Mouse (Mus musculus): ENCODE measurements at regions not wholly inside any gene's neighbourhood (a gene's known extent, or its start where the extent isn't known, plus 50 kb on each side); places are given as distances from the start of the nearest gene placed in this dataset.

GRCm38 (mm10) chr8:102845362-102845761 lies 59.9 kb upstream of the Cdh11 start:
- no peak for DNase-seq
- intact Hi-C loops (cut with DNase I) = no loop called here

DNA sequence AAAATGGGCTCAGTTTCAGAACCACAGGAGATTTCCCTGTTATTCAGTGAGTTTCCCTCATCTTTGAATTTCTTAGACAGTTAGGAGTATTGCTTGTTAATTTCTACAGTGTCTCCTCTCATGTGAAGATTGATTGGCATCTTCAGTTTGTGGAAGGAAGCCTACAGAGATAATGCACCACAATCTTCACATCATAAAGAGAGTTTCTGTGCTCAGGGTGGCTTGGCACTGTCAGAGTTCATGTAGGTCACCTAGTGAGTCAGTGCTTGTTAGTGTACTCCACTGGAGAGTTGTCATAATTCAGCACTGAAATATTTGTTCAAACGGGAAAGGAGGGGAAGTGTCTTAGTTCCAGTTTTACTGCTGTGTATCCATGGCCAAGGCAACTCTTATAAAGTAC lies 74.6 kb upstream of the Cdh11 start:
- intact Hi-C loops (cut with DNase I) = no loop called here
- DNase-seq = no peak

DNA sequence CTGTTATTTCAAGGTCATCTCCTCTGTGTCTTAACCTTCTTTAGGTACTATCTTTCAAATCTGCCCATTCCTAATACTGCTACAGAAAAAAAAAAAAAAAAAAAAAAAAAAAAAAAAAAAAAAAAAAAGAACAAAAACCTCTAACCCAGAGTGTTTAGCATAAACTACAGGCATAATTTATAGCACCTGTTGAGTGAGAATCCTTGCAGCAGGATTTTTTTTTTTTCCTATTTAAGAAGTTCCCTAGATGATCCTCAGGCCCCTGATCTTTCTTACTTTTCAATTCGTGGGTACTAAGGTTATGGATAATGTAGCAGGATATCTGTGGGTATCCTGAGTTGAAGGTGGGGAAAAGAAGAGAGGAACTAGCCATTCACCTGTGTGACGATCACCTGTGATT lies 114.1 kb upstream of the Cdh11 start:
- no peak for DNase-seq
- intact Hi-C loops (cut with DNase I) = no loop called here

GRCm38 (mm10) chr8:102900662-102901061 lies 115.2 kb upstream of the Cdh11 start:
- intact Hi-C loops (cut with DNase I) = no loop called here
- DNase-seq = no peak

DNA sequence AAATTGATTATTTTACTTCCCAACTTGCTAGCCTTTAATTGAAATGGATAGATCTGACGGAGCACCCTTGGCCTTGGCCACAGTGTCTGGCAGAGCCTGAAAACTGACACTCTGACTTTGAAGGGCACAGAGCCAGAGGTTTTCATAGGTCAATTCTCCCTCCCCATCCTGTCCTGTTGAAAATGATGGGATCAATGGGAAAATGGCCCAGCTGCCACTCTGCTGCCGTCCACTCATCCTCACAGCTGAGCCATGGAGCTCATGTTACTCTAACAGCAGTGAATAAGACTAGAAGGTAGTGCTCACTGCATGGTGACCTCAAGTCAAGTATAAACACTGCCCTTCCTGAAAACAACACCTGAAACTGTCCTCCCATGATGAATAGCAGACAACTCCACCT lies 122.0 kb upstream of the Cdh11 start:
- intact Hi-C loops (cut with DNase I) = no loop called here
- DNase-seq = no peak

DNA sequence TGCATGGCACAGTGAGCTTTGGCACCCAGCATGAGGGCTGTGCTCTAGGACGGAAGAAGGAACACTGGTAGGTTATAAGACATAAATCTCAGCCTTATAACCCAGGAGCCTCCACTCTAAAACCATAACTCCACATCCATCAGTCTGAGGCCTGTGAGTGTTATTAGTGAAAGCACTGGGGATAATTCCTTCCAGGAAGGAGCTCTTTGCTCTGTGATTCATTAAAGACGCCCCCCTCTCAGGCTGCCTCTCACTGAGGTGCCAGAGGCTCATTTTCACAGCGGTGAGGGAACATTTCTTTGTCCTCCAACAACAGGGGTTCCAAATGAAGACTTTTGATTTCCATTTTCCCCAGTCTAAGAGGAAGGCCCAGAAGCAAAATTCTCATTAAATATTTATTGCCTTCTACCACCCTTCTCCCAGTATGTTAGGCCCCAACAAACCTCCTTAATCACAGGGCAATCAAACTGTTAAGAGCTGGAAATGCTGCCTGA lies 145.9 kb upstream of the Cdh11 start:
- DNase-seq = no peak
- intact Hi-C loops (cut with DNase I) = no loop called here

DNA sequence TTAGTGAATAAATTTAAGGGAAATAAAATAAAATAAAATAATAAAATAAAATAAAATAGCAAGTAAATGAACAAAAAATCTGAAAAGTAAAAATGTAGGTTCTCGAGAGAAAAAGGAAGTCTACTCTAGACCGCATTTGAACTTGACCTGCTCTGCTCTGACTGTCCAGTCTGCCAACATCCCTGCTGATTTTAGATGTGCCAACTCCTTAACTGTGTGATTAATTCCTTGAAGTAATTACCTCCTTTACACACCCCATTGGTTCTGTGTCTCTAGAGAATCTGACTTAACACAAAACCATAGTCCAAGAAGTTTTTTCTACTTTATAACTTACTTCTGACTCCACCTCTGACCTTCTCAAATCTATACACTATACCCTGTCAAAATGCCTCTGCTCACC lies 153.3 kb upstream of the Cdh11 start:
- no peak for DNase-seq
- intact Hi-C loops (cut with DNase I) = no loop called here

- no peak for DNase-seq
- intact Hi-C loops (cut with DNase I) = no loop called here
Observed at GRCm38 (mm10) chr8:102945546-102945945, 160.1 kb upstream of the Cdh11 start.

GRCm38 (mm10) chr8:102978161-102978581 lies 192.7 kb upstream of the Cdh11 start:
- intact Hi-C loops (cut with DNase I) = no loop called here
- no peak for DNase-seq

DNA sequence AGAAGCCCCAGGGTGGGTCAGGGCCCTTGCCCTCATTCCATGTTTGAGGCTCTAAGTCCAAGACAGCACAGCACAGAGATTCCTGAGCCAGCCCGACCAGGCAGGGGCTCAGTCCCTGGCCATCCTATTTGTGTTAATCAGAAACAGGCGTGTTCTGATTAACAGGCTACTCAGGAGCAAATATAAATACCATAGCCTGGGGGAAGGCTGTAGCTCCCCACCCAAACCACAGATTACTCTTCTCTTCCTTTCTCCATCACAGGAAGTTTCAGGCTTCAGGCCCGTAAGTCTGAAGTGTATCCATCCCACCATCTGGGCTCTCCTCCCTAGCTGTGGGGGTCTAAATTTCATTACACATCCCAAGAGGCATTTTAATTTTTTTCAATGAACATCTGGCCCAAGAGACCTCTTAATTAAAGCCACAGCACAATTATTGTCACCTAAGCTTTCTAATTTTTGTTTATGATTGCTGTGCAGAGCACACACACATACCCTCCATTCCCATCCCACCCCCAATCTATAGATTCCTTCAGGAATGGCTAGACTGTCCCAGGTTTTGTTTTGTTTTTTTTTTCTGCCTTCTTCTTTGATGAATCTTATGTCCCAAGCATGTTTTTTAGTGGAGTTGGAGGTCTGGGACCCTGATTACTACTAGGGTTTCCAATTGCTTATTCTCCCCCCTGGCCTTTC lies 197.9 kb upstream of the Cdh11 start:
- intact Hi-C loops (cut with DNase I) = no loop called here
- DNase-seq = no peak

DNA sequence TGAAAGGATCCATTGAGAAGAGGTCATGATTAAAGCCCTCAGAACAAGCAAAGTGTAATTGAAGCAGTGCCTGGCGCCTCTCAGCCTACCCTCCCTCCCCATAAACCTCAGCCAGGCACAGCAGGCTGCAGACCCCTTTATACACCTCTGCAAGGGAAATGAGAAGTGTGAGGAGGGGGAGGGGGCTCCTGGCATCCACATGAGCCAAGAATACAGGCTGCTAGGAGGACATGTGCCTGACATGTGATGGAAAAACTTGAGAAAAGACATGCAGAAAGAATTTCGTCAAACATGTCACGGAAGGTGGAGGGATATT lies 198.4 kb upstream of the Cdh11 start:
- no peak for DNase-seq
- intact Hi-C loops (cut with DNase I) = no loop called here

DNA sequence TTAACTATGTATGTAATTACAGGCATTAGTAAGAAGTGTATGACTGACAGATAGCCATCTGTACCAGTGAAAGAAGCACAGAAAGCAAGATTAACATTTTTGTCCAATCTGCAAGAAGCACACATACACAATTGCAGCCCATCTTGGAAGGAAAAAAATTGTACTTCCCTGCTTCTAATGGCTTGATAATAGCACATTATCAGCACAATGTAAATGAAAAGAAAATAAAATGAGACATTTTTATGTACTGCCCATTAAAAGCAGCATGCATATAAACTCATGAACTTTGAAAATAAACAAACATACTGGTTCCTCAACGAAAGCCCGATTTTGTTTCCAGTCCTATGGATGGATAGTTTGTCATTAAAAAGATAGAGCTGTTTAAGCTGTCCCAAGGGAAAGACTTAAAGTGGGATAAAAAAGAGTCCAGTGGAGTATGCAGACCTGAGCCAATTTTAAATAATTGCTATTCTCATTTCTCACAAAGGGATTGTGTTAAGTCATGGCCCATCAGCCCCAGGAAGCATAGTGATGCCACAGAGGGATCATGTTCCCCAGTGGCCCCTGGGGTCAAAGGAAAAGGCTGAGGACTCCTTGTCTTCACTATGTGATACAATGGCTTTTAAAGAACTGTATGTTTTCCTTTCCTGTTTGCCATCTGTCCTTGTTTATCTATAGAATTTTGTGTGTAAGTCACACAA lies 222.0 kb upstream of the Cdh11 start:
- DNase-seq = no peak
- intact Hi-C loops (cut with DNase I) = no loop called here

GRCm38 (mm10) chr8:103019121-103019520 lies 233.7 kb upstream of the Cdh11 start:
- intact Hi-C loops (cut with DNase I) = no loop called here
- DNase-seq = peak; percentile 5 to 20

DNA sequence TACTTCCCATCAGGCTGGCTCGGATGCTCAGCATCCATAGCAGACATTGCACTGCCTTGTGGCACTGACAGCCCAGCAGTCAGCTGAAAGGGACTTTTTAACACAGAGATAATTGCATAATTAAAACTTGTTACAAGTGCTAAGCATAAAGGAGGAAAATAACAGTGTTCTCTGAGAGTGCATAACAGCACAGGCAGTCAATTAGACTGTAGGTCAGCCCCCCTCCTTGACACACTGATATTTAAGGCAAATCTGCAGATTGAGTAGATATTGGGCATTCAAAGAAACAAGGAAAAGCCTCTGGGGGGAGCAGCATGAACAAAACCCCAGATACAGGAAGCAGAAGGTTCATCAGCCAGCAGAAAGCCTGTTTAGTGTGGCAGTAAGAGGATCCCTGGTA lies 237.8 kb upstream of the Cdh11 start:
- no peak for DNase-seq
- intact Hi-C loops (cut with DNase I) = no loop called here

DNA sequence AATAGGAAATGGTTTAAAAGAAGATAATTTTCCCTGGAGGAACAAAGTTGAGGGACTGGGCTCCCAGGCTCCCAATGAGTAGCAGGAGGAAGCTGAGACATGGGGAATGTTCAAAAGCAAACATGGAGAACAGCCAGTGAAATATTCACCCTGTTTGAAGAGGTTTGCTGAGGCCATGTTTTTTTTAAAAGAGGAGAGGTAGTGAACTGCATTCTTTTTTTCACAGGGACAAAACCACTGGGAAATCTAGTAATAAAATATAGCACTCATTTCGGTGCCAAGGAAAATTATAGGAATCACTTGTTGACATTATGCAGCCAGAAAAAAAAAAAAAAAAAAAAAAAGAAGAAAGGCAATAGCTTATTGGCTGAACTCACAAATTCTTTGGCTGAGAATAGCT lies 246.3 kb upstream of the Cdh11 start:
- DNase-seq = no peak
- intact Hi-C loops (cut with DNase I) = no loop called here

DNA sequence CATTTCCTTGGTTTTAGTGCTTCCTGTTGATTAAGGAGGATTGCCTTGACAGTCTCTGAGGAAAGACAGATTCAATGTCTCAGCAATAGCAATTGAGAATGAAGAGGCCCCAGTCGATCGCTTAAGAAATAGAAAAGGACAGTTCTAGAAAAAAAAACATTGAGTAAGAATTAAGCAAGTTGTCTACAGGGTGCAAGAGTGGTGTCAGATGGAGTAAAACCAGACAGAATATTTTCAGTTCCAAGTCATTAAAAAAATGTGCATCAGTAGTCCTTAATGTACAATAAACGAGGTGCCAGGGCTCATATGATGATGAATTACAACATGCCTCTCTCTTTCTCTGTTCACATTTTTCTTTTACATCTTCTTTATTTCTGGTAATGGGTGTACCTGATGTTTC lies 248.5 kb upstream of the Cdh11 start:
- no peak for DNase-seq
- intact Hi-C loops (cut with DNase I) = no loop called here

DNA sequence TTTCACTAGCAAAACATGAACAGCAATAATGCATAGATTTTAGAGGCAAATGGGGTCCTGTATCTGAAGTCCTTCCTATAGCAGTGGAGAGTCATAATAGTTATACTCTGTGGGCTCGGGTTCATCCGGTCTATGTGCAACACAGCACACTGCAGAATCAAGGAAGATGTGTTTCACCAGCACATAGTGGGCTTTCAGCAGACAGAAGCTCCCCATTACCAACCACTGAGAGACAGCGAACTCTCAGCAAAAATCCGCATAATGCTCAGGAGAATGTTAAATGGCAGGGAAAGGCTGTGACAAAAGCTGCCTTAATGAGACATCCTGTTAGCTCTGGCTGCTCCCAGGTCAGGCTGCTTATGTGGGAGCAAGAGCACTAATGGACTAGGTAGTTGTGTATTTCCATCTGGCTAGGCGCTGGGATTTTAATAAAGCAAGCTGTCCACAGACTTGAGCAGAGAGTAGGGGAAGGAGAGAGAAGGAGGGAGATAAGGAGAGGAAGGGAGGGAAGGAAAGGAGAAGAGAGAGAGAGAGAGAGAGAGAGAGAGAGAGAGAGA lies 286.7 kb upstream of the Cdh11 start:
- no peak for DNase-seq
- intact Hi-C loops (cut with DNase I) = no loop called here

DNA sequence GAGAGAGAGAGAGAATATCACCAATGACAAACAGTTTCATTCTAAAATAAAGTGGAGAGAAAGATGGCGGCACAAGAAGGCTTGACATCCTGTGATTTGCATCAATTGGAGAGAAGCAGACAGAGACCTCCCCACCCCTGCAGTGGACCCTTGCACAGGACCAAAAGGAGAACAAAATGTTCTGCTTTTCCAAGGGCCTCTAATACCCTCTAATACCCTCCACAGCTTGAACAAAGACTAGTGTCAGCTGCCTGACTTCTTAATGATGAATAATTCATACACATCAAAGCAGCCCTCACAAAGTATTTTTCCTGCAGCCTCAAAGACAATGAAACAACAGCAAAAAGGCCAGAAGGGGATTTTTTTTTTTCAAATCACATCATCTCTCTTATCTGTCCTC lies 287.2 kb upstream of the Cdh11 start:
- intact Hi-C loops (cut with DNase I) = no loop called here
- DNase-seq = no peak

DNA sequence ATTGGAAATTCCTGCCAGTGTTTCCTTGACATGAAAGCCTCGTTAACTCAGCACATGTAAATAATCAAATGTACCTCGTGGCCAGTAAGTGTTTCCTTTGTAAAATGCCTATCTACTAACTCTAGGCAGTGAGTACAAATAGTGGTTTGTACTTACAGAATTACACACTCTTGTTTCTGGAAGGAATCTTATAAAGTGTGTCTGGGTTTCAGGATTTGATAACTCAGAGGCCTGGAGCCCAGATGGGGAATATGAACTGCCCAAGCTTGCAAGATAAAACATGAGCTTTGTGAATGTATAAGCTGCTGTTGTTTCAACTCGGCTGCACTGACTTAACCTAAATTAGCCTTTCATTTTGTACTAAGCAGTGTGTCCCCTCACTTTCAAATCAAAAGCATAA lies 293.1 kb upstream of the Cdh11 start:
- no peak for DNase-seq
- intact Hi-C loops (cut with DNase I) = no loop called here

DNA sequence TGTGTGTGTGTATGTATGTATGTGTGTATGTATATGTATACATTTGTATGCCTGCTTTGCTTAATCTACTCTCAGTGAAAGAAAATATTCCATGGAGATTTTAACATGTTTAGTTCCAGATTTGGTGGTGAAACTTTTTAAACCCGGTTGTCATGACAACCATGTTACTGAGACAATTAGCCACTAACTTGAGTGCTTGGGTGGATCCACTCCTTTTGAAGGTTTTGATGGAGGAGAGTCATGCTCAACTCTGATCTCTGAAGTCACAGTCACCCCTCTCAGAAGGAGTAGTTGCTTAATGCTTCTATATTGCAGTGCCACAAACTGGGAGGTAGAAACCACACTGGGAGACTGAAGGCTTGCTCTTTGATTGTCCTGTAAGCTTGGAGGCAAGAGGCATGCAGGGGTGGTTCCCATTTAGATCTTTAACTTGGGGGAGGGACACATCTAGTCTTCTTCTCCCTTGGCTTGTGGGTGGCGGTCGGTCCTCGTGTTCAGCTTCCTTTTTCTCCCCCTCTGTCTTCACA lies 301.6 kb upstream of the Cdh11 start:
- intact Hi-C loops (cut with DNase I) = no loop called here
- DNase-seq = no peak

DNA sequence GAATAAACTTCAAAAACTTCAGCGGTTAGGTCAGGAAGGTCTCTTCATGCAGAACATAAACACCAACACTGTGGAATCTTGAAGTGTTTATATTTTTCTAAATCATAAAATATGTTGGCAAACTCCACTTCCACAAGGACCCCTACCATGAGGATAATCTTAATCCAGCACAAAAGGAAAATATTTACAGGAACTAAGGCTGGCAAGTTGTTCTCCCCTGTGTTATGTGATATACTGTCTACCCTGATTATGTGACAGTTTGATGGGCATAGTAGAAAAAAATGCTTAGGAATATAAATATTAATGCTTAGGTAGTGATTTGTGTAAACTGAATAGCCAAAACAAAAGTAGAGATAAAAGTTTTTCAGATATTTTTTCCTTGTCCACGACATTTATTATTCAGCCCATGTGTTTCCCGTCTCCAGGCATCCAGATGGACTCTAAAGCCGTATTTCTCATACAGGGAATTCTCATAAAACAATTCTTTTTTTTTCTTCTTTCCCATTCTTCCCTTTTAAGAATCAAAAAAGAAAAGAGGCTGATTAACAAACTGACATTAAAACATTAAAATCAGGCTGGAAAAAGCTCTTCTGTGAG lies 311.2 kb upstream of the Cdh11 start:
- no peak for DNase-seq
- intact Hi-C loops (cut with DNase I) = no loop called here

- DNase-seq = no peak
- intact Hi-C loops (cut with DNase I) = no loop called here
Observed at GRCm38 (mm10) chr8:103125581-103125980, 340.1 kb upstream of the Cdh11 start.
